Mouse (Mus musculus): Measurements from ENCODE around the gene Tfpt.

- peak; percentile 74 for TF ChIP-seq POLR2A (IDR thresholded peaks at IDR 0.05; ENCODE audit: control insufficient read depth, low read depth, low read length)
- no peak for TF ChIP-seq CTCF (IDR thresholded peaks at IDR 0.05; ENCODE audit: control insufficient read depth, insufficient read depth, insufficient replicate concordance, low read depth, low read length)
Observed at GRCm38 (mm10) chr7:3617242-3617995, 12.3 kb downstream of the Tfpt start, which contains the start of gene Ndufa3.
